Mouse (Mus musculus): ENCODE data around the gene Lactbl1. TPM values are rescaled to one million over a fixed set of nuclear protein-coding genes. Genes with fewer than 3 reads are reported as not detected.

Gene Lactbl1
- polyA plus RNA-seq, 1 experiment from 2014 or later, result not detected

DNA sequence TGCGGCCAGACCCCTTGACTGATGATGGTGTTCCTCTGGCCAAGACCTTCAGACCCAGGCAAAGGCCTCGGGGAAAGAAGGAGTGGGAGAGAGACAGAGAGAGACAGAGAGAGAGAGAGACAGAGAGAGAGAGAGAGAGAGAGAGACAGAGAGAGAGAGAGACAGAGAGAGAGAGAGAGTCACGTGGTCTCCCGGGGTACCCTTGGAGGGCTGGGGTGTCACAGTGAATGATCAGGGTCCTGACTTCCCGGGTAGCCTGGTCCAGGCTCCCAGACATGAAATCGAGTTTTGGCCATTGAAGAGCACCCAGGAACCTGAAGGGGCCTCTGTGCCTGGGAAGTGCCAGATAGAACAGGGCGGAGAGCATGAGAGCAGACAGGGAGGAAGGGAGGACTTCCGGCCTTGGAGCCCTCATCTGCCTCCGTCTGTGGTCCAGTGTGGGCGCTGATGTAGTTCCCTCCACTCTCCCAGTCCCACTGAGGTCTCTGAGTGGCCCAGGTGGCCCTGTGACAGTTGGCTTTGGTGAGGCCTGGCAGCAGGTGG lies 31.3 kb downstream of the Lactbl1 start:
- ATAC-seq (ENCODE audit: insufficient read depth), result no peak
- 80% methylated on average over 10 of the region's 10 CpGs for WGBS
- Histone ChIP-seq H3K4me1 (ENCODE audit: insufficient read depth) (peaks cover 5% of the 10 kb centered on the region; the same call in 1 of the 2 replicates), H3K27me3 (ENCODE audit: insufficient read depth, low read length) (no peaks in the 10 kb centered on the region), H3K9ac (no peak overlapping the region), H3K9me3 (ENCODE audit: low read depth, low read length) (no peaks in the 10 kb centered on the region), H3K27ac (ENCODE audit: low read depth) (no peak overlapping the region), H3K4me2 (no peak overlapping the region), H3K36me3 (ENCODE audit: insufficient read depth) (peaks cover 4% of the 10 kb centered on the region; the same call in 1 of the 2 replicates), H3K4me3 (ENCODE audit: low read depth, low read length) (no peak overlapping the region)
- no peak for DNase-seq
- no peak for TF ChIP-seq CTCF (IDR thresholded peaks at IDR 0.05; ENCODE audit: low read depth)

DNA sequence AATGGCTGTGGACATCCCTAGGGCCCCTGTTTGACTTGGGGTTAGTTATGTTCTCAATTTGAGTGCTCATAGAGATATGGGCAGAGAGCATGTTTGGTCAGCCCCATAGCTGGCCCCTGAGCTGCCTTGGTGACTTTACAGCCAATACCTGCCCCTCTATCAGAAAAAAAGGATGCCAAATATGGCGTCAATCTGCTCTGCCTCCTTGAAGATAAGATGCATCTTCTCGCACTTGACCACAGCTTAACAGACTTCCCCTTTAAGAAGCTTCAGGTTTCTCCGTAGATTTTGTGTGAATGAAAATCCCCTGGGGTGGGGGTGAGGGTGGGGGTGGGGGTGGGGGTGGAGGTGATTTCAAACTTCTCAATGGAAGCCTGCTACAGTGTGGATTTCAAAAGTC lies 35.5 kb downstream of the Lactbl1 start:
- Histone ChIP-seq H3K4me2 (no peak overlapping the region), H3K9ac (no peak overlapping the region), H3K9me3 (ENCODE audit: low read depth, low read length) (no peaks in the 10 kb centered on the region), H3K4me3 (ENCODE audit: low read depth, low read length) (no peak overlapping the region), H3K36me3 (ENCODE audit: insufficient read depth) (peaks cover 7% of the 10 kb centered on the region; the same call in 1 of the 2 replicates), H3K4me1 (ENCODE audit: insufficient read depth) (no peaks in the 10 kb centered on the region), H3K27ac (ENCODE audit: low read depth) (no peak overlapping the region), H3K27me3 (ENCODE audit: insufficient read depth, low read length) (no peaks in the 10 kb centered on the region)
- no peak for TF ChIP-seq CTCF (IDR thresholded peaks at IDR 0.05; ENCODE audit: low read depth)
- WGBS, result 76% methylated on average over 3 of the region's 3 CpGs
- DNase-seq, result no peak
- no peak for ATAC-seq (ENCODE audit: insufficient read depth)

GRCm38 (mm10) chr4:136665068-136665467 lies 42.6 kb downstream of the Lactbl1 start:
- peak; percentile 49 for DNase-seq

DNA sequence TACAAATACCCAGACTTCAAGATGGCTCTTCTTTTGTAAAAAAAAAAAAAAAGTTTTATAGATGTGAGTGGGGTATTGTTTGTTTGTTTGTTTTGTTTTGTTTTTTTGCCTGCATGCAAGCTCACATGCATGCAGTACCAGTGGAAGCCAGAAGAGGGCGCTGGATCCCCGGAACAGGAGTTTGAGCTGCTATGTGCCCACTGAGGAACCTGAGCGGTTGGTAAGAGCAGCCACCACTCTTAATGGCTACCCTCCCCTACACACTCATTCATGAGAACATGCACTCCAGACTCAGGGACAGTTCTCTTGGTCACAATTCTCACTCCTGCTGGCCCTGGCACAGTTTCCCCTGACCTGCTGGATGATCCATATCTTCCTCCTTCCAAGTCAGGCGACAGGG lies 43.6 kb downstream of the Lactbl1 start:
- Histone ChIP-seq H3K4me1 (ENCODE audit: insufficient read depth) (no peaks in the 10 kb centered on the region), H3K27ac (ENCODE audit: low read depth) (no peak overlapping the region), H3K4me2 (no peak overlapping the region), H3K36me3 (ENCODE audit: insufficient read depth) (no peaks in the 10 kb centered on the region), H3K9ac (no peak overlapping the region), H3K9me3 (ENCODE audit: low read depth, low read length) (no peaks in the 10 kb centered on the region), H3K27me3 (ENCODE audit: insufficient read depth, low read length) (no peaks in the 10 kb centered on the region), H3K4me3 (ENCODE audit: low read depth, low read length) (no peak overlapping the region)
- WGBS, result 63% methylated on average over 4 of the region's 4 CpGs
- ATAC-seq (ENCODE audit: insufficient read depth), result no peak
- TF ChIP-seq CTCF (IDR thresholded peaks at IDR 0.05; ENCODE audit: low read depth), result peak; percentile 59
- DNase-seq, result no peak

More at GRCm38 (mm10) chr4:136665068-136665467, 42.6 kb downstream of the Lactbl1 start:
- 67% methylated on average over 9 of the region's 9 CpGs for WGBS
- Histone ChIP-seq H3K9me3 (ENCODE audit: low read depth, low read length) (no peaks in the 10 kb centered on the region), H3K27me3 (ENCODE audit: insufficient read depth, low read length) (no peaks in the 10 kb centered on the region), H3K4me1 (ENCODE audit: insufficient read depth) (no peaks in the 10 kb centered on the region), H3K27ac (ENCODE audit: low read depth) (no peak overlapping the region), H3K4me2 (no peak overlapping the region), H3K4me3 (ENCODE audit: low read depth, low read length) (no peak overlapping the region), H3K9ac (no peak overlapping the region), H3K36me3 (ENCODE audit: insufficient read depth) (no peaks in the 10 kb centered on the region)
- ATAC-seq (ENCODE audit: insufficient read depth), result no peak
- no peak for TF ChIP-seq CTCF (IDR thresholded peaks at IDR 0.05; ENCODE audit: low read depth)

GRCm38 (mm10) chr4:136667757-136668156 lies 45.3 kb downstream of the Lactbl1 start:
- Histone ChIP-seq H3K4me3 (ENCODE audit: low read depth, low read length) (no peak overlapping the region), H3K9ac (no peak overlapping the region), H3K27me3 (ENCODE audit: insufficient read depth, low read length) (no peaks in the 10 kb centered on the region), H3K4me1 (ENCODE audit: insufficient read depth) (no peaks in the 10 kb centered on the region), H3K9me3 (ENCODE audit: low read depth, low read length) (no peaks in the 10 kb centered on the region), H3K36me3 (ENCODE audit: insufficient read depth) (peaks cover 4% of the 10 kb centered on the region; the same call in 1 of the 2 replicates), H3K4me2 (no peak overlapping the region), H3K27ac (ENCODE audit: low read depth) (no peak overlapping the region)
- peak; percentile 47 for TF ChIP-seq CTCF (IDR thresholded peaks at IDR 0.05; ENCODE audit: low read depth)
- ATAC-seq (ENCODE audit: insufficient read depth) (no peak), DNase-seq (peak; percentile 40)
- WGBS, result 58% methylated on average over 10 of the region's 10 CpGs

DNA sequence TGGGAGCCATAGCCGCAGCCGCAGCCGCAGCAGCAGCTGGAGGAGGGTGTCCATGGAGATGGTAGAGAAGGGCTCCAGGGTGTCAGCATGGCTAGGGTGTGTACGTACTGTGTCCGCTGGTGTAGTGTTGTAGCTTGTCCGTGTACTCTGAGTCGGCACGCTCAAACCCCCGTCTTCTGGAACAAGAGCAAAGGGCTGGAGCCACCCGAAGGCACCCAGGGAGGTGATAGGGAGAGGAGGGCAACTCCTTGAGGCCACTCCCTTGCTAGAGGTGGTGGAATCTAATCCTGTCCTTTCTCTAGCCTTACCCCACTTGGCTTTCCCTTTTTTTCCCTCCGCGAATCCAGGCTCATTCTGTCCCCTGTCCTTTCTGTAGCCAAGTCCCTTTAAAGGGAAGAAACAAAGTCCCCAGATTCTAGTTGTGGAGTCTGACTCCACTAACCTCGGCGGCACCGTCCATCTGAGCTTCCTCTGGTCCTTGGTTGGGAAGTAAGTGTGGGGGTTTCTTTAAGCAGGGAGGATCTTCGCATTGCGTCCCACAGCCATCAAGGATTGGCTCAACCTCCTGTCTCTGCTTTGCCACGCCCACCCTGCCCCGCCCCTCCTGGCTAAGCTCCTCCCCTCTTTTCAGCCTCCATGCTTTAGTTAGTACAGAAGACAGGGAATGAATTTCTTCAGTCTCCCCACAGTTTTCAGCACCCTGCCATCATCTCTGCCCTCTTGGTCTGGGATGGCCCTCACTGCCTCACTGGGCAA lies 50.1 kb downstream of the Lactbl1 start:
- TF ChIP-seq CTCF (IDR thresholded peaks at IDR 0.05; ENCODE audit: low read depth), result no peak
- Histone ChIP-seq H3K9me3 (ENCODE audit: low read depth, low read length) (no peaks in the 10 kb centered on the region), H3K9ac (no peak overlapping the region), H3K4me2 (no peak overlapping the region), H3K4me3 (ENCODE audit: low read depth, low read length) (no peak overlapping the region), H3K27ac (ENCODE audit: low read depth) (no peak overlapping the region), H3K27me3 (ENCODE audit: insufficient read depth, low read length) (no peaks in the 10 kb centered on the region), H3K36me3 (ENCODE audit: insufficient read depth) (peaks cover 4% of the 10 kb centered on the region; the same call in 1 of the 2 replicates), H3K4me1 (ENCODE audit: insufficient read depth) (no peaks in the 10 kb centered on the region)
- 86% methylated on average over 19 of the region's 19 CpGs for WGBS
- DNase-seq (no peak), ATAC-seq (ENCODE audit: insufficient read depth) (no peak)

GRCm38 (mm10) chr4:136675439-136675838 lies 53.0 kb downstream of the Lactbl1 start:
- Histone ChIP-seq H3K4me3 (ENCODE audit: low read depth, low read length) (no peak overlapping the region), H3K36me3 (ENCODE audit: insufficient read depth) (peaks cover 4% of the 10 kb centered on the region; the same call in 1 of the 2 replicates), H3K4me2 (no peak overlapping the region), H3K9me3 (ENCODE audit: low read depth, low read length) (no peaks in the 10 kb centered on the region), H3K27ac (ENCODE audit: low read depth) (no peak overlapping the region), H3K9ac (no peak overlapping the region), H3K4me1 (ENCODE audit: insufficient read depth) (no peaks in the 10 kb centered on the region), H3K27me3 (ENCODE audit: insufficient read depth, low read length) (no peaks in the 10 kb centered on the region)
- 90% methylated on average over 9 of the region's 9 CpGs for WGBS
- DNase-seq, result no peak
- ATAC-seq (ENCODE audit: insufficient read depth), result no peak
- TF ChIP-seq CTCF (IDR thresholded peaks at IDR 0.05; ENCODE audit: low read depth), result no peak

Data from lung, embryonic 14.5 days (tissue).